Mouse (Mus musculus) embryonic facial prominence, embryonic 11.5 days (tissue): ENCODE measurements around the gene Krtap6-1. TPM values are rescaled to one million over a fixed set of nuclear protein-coding genes. Genes with fewer than 3 reads are reported as not detected.

Experiments
- polyA plus RNA-seq: library from polyadenylated mRNA; unstranded; fragments of >200 nt; fragmentation: Nextera tagmentation; extraction: Ambion mirVana; gene quantifications from 2 replicates; pipeline ENCODE4 v1.2.1, GENCODE M21; 2014

Krtap6-1 gene
- polyA plus RNA-seq, 1 experiment from 2014 or later: not detected

Other genes starting within 250 kb of the Krtap6-1 start
- not detected in 2 replicates for gene Gm20741, start 219.5 kb upstream of the Krtap6-1 start, polyA plus RNA-seq
- not detected in 2 replicates for gene Krtap15, start 211.5 kb upstream of the Krtap6-1 start, polyA plus RNA-seq
- not detected in 2 replicates for gene Krtap14, start 205.6 kb upstream of the Krtap6-1 start, polyA plus RNA-seq
- not detected in 2 replicates for gene Krtap19-1, start 162.3 kb upstream of the Krtap6-1 start, polyA plus RNA-seq
- gene Krtap19-2, start 157.4 kb upstream of the Krtap6-1 start, polyA plus RNA-seq: not detected in 2 replicates
- not detected in 2 replicates for gene Krtap19-3, start 153.7 kb upstream of the Krtap6-1 start, polyA plus RNA-seq
- gene Krtap19-4, start 146.6 kb upstream of the Krtap6-1 start, polyA plus RNA-seq: not detected in 2 replicates
- not detected in 2 replicates for gene Krtap19-5, start 135.2 kb upstream of the Krtap6-1 start, polyA plus RNA-seq
- gene Krtap19-9b, start 99.4 kb upstream of the Krtap6-1 start, polyA plus RNA-seq: not detected in 2 replicates
- not detected in 2 replicates for gene Krtap16-3, start 68.8 kb upstream of the Krtap6-1 start, polyA plus RNA-seq
- not detected in 2 replicates for gene Krtap22-2, start 20.9 kb upstream of the Krtap6-1 start, polyA plus RNA-seq
- not detected in 2 replicates for gene Gm10229, start 16.4 kb upstream of the Krtap6-1 start, polyA plus RNA-seq
- gene Gm10228, start 9.8 kb downstream of the Krtap6-1 start, polyA plus RNA-seq: not detected in 2 replicates
- not detected in 2 replicates for gene Krtap6-5, start 16.2 kb downstream of the Krtap6-1 start, polyA plus RNA-seq
- not detected in 2 replicates for gene 1110025L11Rik, start 32.3 kb downstream of the Krtap6-1 start, polyA plus RNA-seq
- not detected in 2 replicates for gene Krtap6-3, start 52.3 kb downstream of the Krtap6-1 start, polyA plus RNA-seq
- gene Gm6358, start 109.2 kb downstream of the Krtap6-1 start, polyA plus RNA-seq: not detected in 2 replicates
- gene Gm10061, start 119.4 kb downstream of the Krtap6-1 start, polyA plus RNA-seq: not detected in 2 replicates
- gene Gm9789, start 126.3 kb downstream of the Krtap6-1 start, polyA plus RNA-seq: not detected in 2 replicates
- not detected in 2 replicates for gene Gm7735, start 137.8 kb downstream of the Krtap6-1 start, polyA plus RNA-seq
- not detected in 2 replicates for gene 1110057P08Rik, start 143.0 kb downstream of the Krtap6-1 start, polyA plus RNA-seq
- not detected in 2 replicates for gene Krtap20-2, start 174.2 kb downstream of the Krtap6-1 start, polyA plus RNA-seq